In the genomic region with DNA sequence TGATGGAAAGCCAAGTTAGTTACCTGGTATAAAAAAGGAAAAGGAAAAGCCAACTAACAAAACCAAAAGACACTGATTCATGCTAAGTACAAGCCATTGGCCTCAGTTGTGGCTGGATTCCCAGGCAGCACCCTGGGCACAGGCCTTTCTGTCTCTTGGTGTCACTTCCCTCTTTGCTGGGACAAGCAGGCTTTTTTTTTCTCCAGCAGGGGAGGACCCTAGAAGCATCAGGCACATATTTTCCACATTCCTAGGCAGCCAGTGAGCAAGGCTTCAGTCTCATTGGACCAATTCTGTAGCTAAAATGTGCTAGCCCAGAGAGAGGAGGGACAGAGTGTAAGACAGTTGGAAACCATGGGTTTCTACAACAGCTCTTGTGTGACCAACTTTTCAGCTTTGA, we compare ENCODE assay signal across 10 mouse cellular contexts. TPM values are rescaled to one million over a fixed set of nuclear protein-coding genes. Genes with fewer than 3 reads are reported as not detected.
A peak's percentile ranks its signal among the peaks of the same experiment; 100 is the strongest.
DNase-seq lines count a peak whose midpoint lies in the region; ATAC-seq and TF ChIP-seq lines count a peak whose summit lies in the region.
"Had no signal": no experiment of that assay in that cellular context is flagged by ENCODE, and none has a peak within 500 bp of the region (broad histone marks: within the 10 kb centered on the region; RNA-seq: fewer than 3 reads in every experiment).

No protein-coding gene starts in this region.

- H3K9me3 ChIP-seq in heart, embryonic 11.5 days (replicated peaks; ENCODE audit: control insufficient read depth, low read length): no peaks in the 10 kb centered on the region
- no peaks in the 10 kb centered on the region for H3K9me3 ChIP-seq in midbrain, embryonic 14.5 days (ENCODE audit: control insufficient read depth, low read length)
- H3K9me3 ChIP-seq: hindbrain, embryonic 12.5 days; neural tube, embryonic 12.5 days had no signal

- H3K36me3 ChIP-seq in heart, embryonic 11.5 days (ENCODE audit: control insufficient read depth, insufficient read depth, low read length): no peaks in the 10 kb centered on the region
- H3K36me3 ChIP-seq in midbrain, embryonic 14.5 days (ENCODE audit: control insufficient read depth, insufficient read depth, low read length): no peaks in the 10 kb centered on the region
- H3K36me3 ChIP-seq: hindbrain, embryonic 12.5 days; neural tube, embryonic 12.5 days had no signal

- peaks cover 39% of the 10 kb centered on the region for H3K4me1 ChIP-seq in heart, embryonic 11.5 days (ENCODE audit: control insufficient read depth, insufficient read depth, low read length)
- peaks cover 6% of the 10 kb centered on the region for H3K4me1 ChIP-seq in midbrain, embryonic 14.5 days (ENCODE audit: control insufficient read depth, insufficient read depth, low read length)

- no peak overlapping the region for H3K4me3 ChIP-seq in layer of hippocampus, adult 2 months
- H3K4me3 ChIP-seq in heart, embryonic 11.5 days (ENCODE audit: low read depth, low read length): no peak overlapping the region
- H3K4me3 ChIP-seq in midbrain, embryonic 14.5 days (replicated peaks; ENCODE audit: low read depth, low read length): no peak overlapping the region
- H3K4me3 ChIP-seq: hindbrain, embryonic 12.5 days; neural tube, embryonic 12.5 days had no signal

- no peak; the same call in 1 of the 2 replicates for TF ChIP-seq CTCF in layer of hippocampus, adult 2 months (conservative IDR thresholded peaks at IDR 0.05)

- H3K27ac ChIP-seq in layer of hippocampus, adult 2 months: peak overlapping the region; percentile 18; the same call in 1 of the 2 replicates
- peak overlapping the region; percentile 68; the same call in 1 of the 2 replicates for H3K27ac ChIP-seq in heart, embryonic 11.5 days (ENCODE audit: low read depth, low read length)
- no peak overlapping the region for H3K27ac ChIP-seq in midbrain, embryonic 14.5 days (replicated peaks; ENCODE audit: low read depth, low read length)
- H3K27ac ChIP-seq: hindbrain, embryonic 12.5 days; neural tube, embryonic 12.5 days had no signal

- DNase-seq in layer of hippocampus, adult 2 months (ENCODE audit: low spot score in 2 of 2): no peak
- DNase-seq in layer of hippocampus, postnatal 25 days (ENCODE audit: extremely low spot score in 1 of 2, low spot score in 1 of 2): no peak
- DNase-seq in R1 (ENCODE audit: low read depth, low spot score): peak; percentile 44
- peak; percentile 23 to 36 for DNase-seq in lung, postnatal 4 days
- no peak for DNase-seq in midbrain, embryonic 14.5 days
- DNase-seq: cerebellum, postnatal 25 days had no signal

- H3K27me3 ChIP-seq in heart, embryonic 11.5 days (ENCODE audit: control insufficient read depth, insufficient read depth, low read length): no peaks in the 10 kb centered on the region
- no peaks in the 10 kb centered on the region for H3K27me3 ChIP-seq in midbrain, embryonic 14.5 days (ENCODE audit: control insufficient read depth, insufficient read depth, low read length)
- H3K27me3 ChIP-seq: hindbrain, embryonic 12.5 days; neural tube, embryonic 12.5 days had no signal

- H3K9ac ChIP-seq in heart, embryonic 11.5 days (ENCODE audit: low read depth, low read length): no peak overlapping the region
- H3K9ac ChIP-seq in midbrain, embryonic 14.5 days (replicated peaks; ENCODE audit: low read length): no peak overlapping the region
- H3K9ac ChIP-seq: hindbrain, embryonic 12.5 days; neural tube, embryonic 12.5 days had no signal

- ATAC-seq in heart, embryonic 11.5 days (replicated peaks; ENCODE audit: insufficient number of reproducible peaks, low FRiP score, low TSS enrichment): no peak
- no peak for ATAC-seq in frontal cortex, adult (ENCODE audit: low TSS enrichment)
- no peak for ATAC-seq in midbrain, embryonic 14.5 days (ENCODE audit: low FRiP score, low TSS enrichment)

- H3K4me2 ChIP-seq in heart, embryonic 11.5 days: no peak overlapping the region
- H3K4me2 ChIP-seq in midbrain, embryonic 14.5 days (ENCODE audit: low read length): no peak overlapping the region
- H3K4me2 ChIP-seq: hindbrain, embryonic 12.5 days; neural tube, embryonic 12.5 days had no signal

RNA-seq across cellular contexts. Expression of a gene that starts 6.0 kb away (rescaled TPM):
- total RNA-seq in layer of hippocampus, adult 2 months (2021): 10 to 100 TPM; 85.8 to 96.9 TPM
- 10 to 100 TPM; 86.8 to 99.2 TPM for total RNA-seq in layer of hippocampus, postnatal 25 days (2021)
- 228 and 296 TPM in 2 replicates for polyA plus RNA-seq in heart, embryonic 11.5 days (2014; fragmentation: Nextera tagmentation; extraction: Ambion mirVana)
- polyA plus RNA-seq in midbrain, embryonic 14.5 days (2014; fragmentation: Nextera tagmentation; extraction: Ambion mirVana): 182 and 297 TPM in 2 replicates

Comparison
In these comparisons a context has a peak if more than half of its experiments do, and no peak if none do; other contexts are left out.
1. DNase-seq: peak in R1 (single experiment) and lung, postnatal 4 days (2 of 2); none in layer of hippocampus, adult 2 months (0 of 2), layer of hippocampus, postnatal 25 days (0 of 2) and midbrain, embryonic 14.5 days (single experiment).